Mouse (Mus musculus) heart, embryonic 14.5 days (tissue): ENCODE results near the gene Cgas. TPM values are rescaled to one million over a fixed set of nuclear protein-coding genes. Genes with fewer than 3 reads are reported as not detected.

Experiments used
- ATAC-seq: fragments of 200-750 bp; cut with Nextera tagmentation; 2 replicates; pipeline ENCODE4 v1.8.0; 2017; ENCODE audit warnings: low read depth, moderate TSS enrichment; ENCODE audit not compliant: insufficient number of reproducible peaks, insufficient read depth, low FRiP score
- H3K27ac ChIP-seq, 2 experiments: fragments of 200-500 bp in 1 of 2; fragments of 300-500 bp in 1 of 2; sonication (generic) in 1 of 2; replicated peaks in 1 of 2; 2 replicates each; pipeline ENCODE4 v1.5.1; 2012 to 2014; ENCODE audit warnings: low read depth in 2 of 2, low read length in 2 of 2, control low read depth in 1 of 2, mild to moderate bottlenecking in 1 of 2, mixed read lengths in 1 of 2; ENCODE audit not compliant: control insufficient read depth in 1 of 2, insufficient read depth in 1 of 2
- H3K27me3 ChIP-seq: fragments of 300-500 bp; sonication (generic); 2 replicates; pipeline ENCODE4 v1.6.1; 2014; ENCODE audit warnings: mild to moderate bottlenecking, low read length, control low read depth; ENCODE audit not compliant: control insufficient read depth, insufficient read depth
- H3K36me3 ChIP-seq: fragments of 300-500 bp; sonication (generic); 2 replicates; pipeline ENCODE4 v1.6.1; 2014; ENCODE audit warnings: mild to moderate bottlenecking, control low read depth, low read length, mixed read lengths; ENCODE audit not compliant: control insufficient read depth, insufficient read depth
- H3K4me1 ChIP-seq, 2 experiments: fragments of 200-500 bp in 1 of 2; fragments of 300-500 bp in 1 of 2; sonication (generic) in 1 of 2; 2 replicates each; pipeline ENCODE4 v1.6.1; 2012 to 2014; ENCODE audit warnings: low read length in 2 of 2, control low read depth in 1 of 2, mixed read lengths in 1 of 2; ENCODE audit not compliant: control insufficient read depth in 2 of 2, insufficient read depth in 2 of 2
- H3K4me2 ChIP-seq: fragments of 300-500 bp; sonication (generic); 2 replicates; pipeline ENCODE4 v1.6.1; 2014; ENCODE audit warnings: mild to moderate bottlenecking, low read length
- H3K4me3 ChIP-seq, 2 experiments: fragments of 200-500 bp in 1 of 2; fragments of 300-500 bp in 1 of 2; sonication (generic) in 1 of 2; 2 replicates each; pipeline ENCODE4 v1.5.1; 2012 to 2014; ENCODE audit warnings: low read length in 2 of 2, mild to moderate bottlenecking in 2 of 2, control low read depth in 1 of 2, low read depth in 1 of 2, moderate library complexity in 1 of 2; ENCODE audit not compliant: control insufficient read depth in 1 of 2, insufficient read depth in 1 of 2
- H3K9ac ChIP-seq: fragments of 300-500 bp; sonication (generic); 2 replicates; pipeline ENCODE4 v1.6.1; 2014; ENCODE audit warnings: mild to moderate bottlenecking, low read length
- H3K9me3 ChIP-seq: fragments of 300-500 bp; sonication (generic); 2 replicates; pipeline ENCODE4 v1.6.1; 2016; ENCODE audit warnings: low read length, control low read depth; ENCODE audit not compliant: control insufficient read depth
- WGBS: fragments of 180-500 bp; shearing (Covaris S2); extraction: QIAGEN DNeasy Blood & Tissue Kit; methylation state at CpG from one replicate; pipeline ENCODE4 v1.1.7; 2014; 5-methylcytosine and 5-hydroxymethylcytosine counted together
- polyA plus RNA-seq: library from polyadenylated mRNA; unstranded; fragments of >200 nt; fragmentation: Nextera tagmentation; extraction: Ambion mirVana; gene quantifications from 2 replicates; pipeline ENCODE4 v1.2.1, GENCODE M21; 2014

Gene Cgas
- polyA plus RNA-seq, 1 experiment from 2014 or later: 0.77 TPM

DNA sequence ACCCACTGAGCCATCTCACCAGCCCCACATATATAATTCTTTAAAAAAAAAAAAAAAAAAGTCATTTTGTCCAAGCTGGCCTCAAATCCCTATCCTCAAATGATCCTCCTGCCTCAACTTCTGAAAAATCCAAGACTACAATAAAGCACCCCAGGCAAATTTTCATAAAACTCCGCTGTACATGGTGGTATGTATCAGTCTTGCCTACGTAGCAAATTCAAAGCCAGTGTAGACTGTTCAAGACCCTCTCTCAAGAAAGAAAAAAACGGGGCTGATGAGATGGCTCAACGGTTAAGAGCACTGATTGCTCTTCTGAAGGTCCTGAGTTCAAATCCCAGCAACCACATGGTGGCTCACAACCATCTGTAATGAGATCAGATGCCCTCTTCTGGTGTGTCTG lies 32.8 kb upstream of the Cgas start:
- H3K36me3 ChIP-seq: peaks cover 77% of the 10 kb centered on the region
- H3K4me2 ChIP-seq: no peak overlapping the region
- H3K27ac ChIP-seq: no peak overlapping the region
- H3K9ac ChIP-seq: no peak overlapping the region
- H3K9me3 ChIP-seq: no peaks in the 10 kb centered on the region
- no peak for ATAC-seq
- no peaks in the 10 kb centered on the region for H3K27me3 ChIP-seq
- H3K4me3 ChIP-seq: no peak overlapping the region
- WGBS: 84% methylated on average over 4 of the region's 4 CpGs
- peaks cover 0 to 14% of the 10 kb centered on the region in 2 experiments; a peak in 1 of 4 replicates for H3K4me1 ChIP-seq

DNA sequence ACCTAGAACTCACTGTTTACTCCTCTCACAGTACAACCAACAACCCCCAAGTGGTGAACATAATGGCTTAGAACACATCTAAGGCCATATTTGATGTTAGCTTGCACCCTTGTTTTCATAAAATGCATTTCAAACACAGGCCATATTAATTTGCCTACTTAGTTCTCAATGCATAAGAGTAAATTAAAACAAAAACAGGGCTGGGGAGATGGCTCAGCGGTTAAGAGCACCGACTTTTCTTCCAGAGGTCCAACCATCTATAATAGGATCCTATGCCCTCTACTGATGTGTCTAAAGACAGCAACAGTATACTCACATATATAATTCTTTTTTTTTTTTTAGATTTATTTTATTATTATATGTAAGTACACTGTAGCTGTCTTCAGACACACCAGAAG lies 32.3 kb upstream of the Cgas start:
- Histone ChIP-seq H3K9me3 (no peaks in the 10 kb centered on the region), H3K9ac (no peak overlapping the region), H3K4me3 (no peak overlapping the region), H3K4me1 (peaks cover 0 to 14% of the 10 kb centered on the region in 2 experiments; a peak in 1 of 4 replicates), H3K4me2 (no peak overlapping the region), H3K27ac (no peak overlapping the region), H3K27me3 (no peaks in the 10 kb centered on the region), H3K36me3 (peaks cover 78% of the 10 kb centered on the region)
- ATAC-seq: no peak
- WGBS: 86% methylated on average over 2 of the region's 2 CpGs

DNA sequence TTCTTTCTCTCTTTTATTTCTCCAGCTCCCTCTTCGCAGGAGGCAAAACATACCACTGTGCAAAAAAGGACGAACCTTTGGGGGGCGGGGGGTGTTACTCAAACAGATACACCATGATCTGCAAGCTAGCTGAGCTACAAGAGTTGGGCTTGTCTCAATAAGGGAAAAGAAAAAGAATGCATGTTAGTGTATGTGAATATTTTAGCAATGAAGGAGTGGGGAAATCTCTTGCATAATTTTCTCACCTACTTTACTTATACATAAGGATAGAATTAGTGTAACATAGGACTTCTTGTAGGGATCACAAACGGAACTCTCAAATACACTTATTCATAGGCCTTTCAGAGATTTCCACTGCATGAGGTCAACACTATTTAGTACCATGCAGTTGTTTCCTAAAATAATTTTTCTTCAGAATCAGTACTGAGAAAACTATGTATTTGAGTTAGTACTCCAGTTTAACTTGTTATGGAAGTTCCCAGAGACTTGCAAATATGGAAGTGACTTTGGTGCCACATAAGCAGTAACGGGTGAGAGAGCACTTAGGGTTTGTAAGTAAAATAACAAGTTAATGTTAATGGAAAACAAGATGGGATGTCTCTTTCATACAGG lies 31.8 kb upstream of the Cgas start:
- ATAC-seq: no peak
- no peak overlapping the region for H3K27ac ChIP-seq
- H3K4me3 ChIP-seq: no peak overlapping the region
- H3K9ac ChIP-seq: no peak overlapping the region
- WGBS: 85% methylated on average over 5 of the region's 5 CpGs
- H3K27me3 ChIP-seq: no peaks in the 10 kb centered on the region
- H3K4me2 ChIP-seq: no peak overlapping the region
- peaks cover 0 to 14% of the 10 kb centered on the region in 2 experiments; a peak in 1 of 4 replicates for H3K4me1 ChIP-seq
- peaks cover 77% of the 10 kb centered on the region for H3K36me3 ChIP-seq
- no peaks in the 10 kb centered on the region for H3K9me3 ChIP-seq

DNA sequence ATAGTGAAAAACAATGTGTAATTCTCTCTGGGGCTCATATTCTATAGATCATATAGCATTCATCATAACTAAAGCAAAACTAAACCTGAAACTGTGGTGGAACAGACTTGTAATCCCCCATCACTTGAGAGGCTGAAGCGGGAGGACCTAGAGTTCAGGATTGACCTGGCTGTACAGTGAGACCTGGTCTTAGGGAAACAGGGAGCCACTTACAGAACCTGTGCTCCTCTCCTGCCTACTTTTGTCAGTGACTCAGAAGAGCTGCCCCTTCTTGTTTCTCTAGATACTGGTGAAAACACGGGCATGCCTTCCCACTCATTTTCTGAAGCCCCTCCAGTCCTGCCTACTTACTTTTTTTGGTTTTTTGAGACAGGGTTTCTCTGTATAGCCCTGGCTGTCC lies 31.2 kb upstream of the Cgas start:
- Histone ChIP-seq H3K36me3 (peaks cover 77% of the 10 kb centered on the region), H3K9me3 (no peaks in the 10 kb centered on the region), H3K9ac (no peak overlapping the region), H3K27me3 (no peaks in the 10 kb centered on the region), H3K4me1 (peaks cover 0 to 10% of the 10 kb centered on the region in 2 experiments; a peak in 1 of 4 replicates), H3K4me3 (no peak overlapping the region), H3K27ac (no peak overlapping the region), H3K4me2 (no peak overlapping the region)
- WGBS: 69% methylated on average over 2 of the region's 2 CpGs
- ATAC-seq: no peak

DNA sequence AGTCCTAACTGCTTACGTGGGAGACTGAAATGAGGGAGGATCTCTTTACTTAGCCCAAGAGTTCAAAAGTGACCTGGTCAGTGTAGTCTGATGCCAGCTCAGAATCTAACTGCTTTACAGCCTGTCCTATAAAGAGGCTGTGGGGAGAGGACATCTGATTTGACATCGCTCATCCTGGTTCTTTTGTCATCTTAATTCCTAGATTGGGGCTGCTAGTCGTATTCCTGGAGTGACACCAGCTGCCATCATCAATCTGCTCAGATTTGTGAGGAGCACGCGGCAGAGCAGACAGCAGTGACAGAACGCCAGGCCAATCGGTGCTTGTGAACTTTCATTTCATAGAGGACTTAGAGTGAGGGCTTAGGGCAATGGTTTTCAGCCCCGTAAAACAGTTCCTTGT lies 30.6 kb upstream of the Cgas start:
- H3K36me3 ChIP-seq: peaks cover 77% of the 10 kb centered on the region
- H3K4me3 ChIP-seq: no peak overlapping the region
- H3K9me3 ChIP-seq: no peaks in the 10 kb centered on the region
- no peak for ATAC-seq
- H3K4me1 ChIP-seq: peaks cover 0 to 5% of the 10 kb centered on the region in 2 experiments; a peak in 1 of 4 replicates
- H3K27me3 ChIP-seq: no peaks in the 10 kb centered on the region
- no peak overlapping the region for H3K27ac ChIP-seq
- H3K4me2 ChIP-seq: no peak overlapping the region
- 85% methylated on average over 8 of the region's 8 CpGs for WGBS
- no peak overlapping the region for H3K9ac ChIP-seq

DNA sequence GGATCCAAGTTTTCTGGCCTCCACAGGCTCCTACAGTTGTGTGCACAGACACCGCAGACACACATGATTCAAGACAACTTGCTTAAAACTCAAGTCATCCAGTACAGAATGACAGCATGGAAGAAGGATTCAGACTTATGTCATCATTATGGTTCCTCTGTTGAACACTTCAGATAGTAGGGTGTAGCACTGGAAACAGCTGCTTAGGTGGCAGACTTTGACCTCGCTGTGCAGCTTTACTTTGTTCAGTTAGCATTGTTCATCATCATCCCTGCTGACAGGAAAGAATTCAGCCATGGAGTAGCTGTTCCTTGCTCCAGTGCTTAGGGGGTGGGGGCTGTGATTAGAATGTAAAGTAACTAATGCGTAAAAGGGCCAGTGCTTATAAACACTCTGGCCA lies 22.7 kb upstream of the Cgas start:
- H3K27me3 ChIP-seq: no peaks in the 10 kb centered on the region
- no peaks in the 10 kb centered on the region for H3K4me1 ChIP-seq
- H3K36me3 ChIP-seq: peaks cover 91% of the 10 kb centered on the region
- no peak overlapping the region for H3K4me2 ChIP-seq
- H3K27ac ChIP-seq: no peak overlapping the region
- no peak overlapping the region for H3K4me3 ChIP-seq
- 67% methylated on average over 3 of the region's 3 CpGs for WGBS
- H3K9ac ChIP-seq: no peak overlapping the region
- no peaks in the 10 kb centered on the region for H3K9me3 ChIP-seq
- no peak for ATAC-seq

DNA sequence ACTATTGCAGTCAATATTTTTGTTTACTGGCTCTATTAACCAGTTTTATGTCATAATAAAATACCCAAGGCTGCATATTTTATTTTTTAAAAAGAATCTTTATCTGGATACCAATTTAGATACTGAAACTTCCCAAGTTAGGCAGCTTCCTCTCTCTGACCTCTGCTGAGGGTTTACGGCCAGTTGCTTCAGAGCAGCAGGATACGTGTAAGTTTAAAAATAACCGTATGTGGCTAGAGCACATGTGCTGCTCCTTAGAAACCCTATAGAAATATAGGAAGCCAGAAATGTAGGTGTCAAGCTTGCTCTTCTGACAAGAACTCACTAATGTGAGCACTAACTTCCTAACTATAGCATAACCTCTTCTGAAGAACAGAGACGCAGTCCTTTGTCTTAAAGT lies 20.3 kb upstream of the Cgas start:
- Histone ChIP-seq H3K4me3 (no peak overlapping the region), H3K27ac (no peak overlapping the region), H3K27me3 (no peaks in the 10 kb centered on the region), H3K4me1 (no peaks in the 10 kb centered on the region), H3K9ac (no peak overlapping the region), H3K36me3 (peaks cover 93% of the 10 kb centered on the region), H3K9me3 (no peaks in the 10 kb centered on the region), H3K4me2 (no peak overlapping the region)
- 70% methylated on average over 4 of the region's 4 CpGs for WGBS
- ATAC-seq: no peak

DNA sequence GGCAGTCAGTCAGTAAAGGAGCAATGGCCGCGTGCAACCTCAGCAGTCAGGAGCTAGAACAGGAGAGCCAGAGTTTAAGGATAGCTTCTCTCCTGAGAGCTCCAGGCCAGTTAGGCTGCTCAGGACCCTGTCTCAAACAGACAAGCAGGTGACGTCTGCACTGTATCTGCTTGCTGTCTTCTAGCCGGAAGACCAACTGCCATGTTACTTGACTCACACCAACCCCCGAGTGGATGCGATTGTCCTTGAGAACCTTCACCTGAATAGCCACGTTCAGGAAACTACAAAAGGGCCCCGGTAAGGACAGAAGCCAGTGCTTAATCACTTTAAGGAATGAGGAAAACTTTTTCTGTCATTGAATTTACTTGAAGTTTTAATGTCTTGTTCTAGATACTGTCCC lies 14.0 kb upstream of the Cgas start:
- WGBS: 86% methylated on average over 8 of the region's 8 CpGs
- ATAC-seq: no peak
- Histone ChIP-seq H3K27ac (no peak overlapping the region), H3K36me3 (peaks cover 87% of the 10 kb centered on the region), H3K4me1 (no peaks in the 10 kb centered on the region), H3K27me3 (no peaks in the 10 kb centered on the region), H3K9ac (no peak overlapping the region), H3K4me3 (no peak overlapping the region), H3K4me2 (no peak overlapping the region), H3K9me3 (no peaks in the 10 kb centered on the region)
